Mouse (Mus musculus): ENCODE results near the gene Mpz.

The Mpz gene

GRCm38 (mm10) chr1:171189046-171189445 is 38.5 kb downstream of the Mpz start:
- DNase-seq (ENCODE audit: low spot score): peak; percentile 39

GRCm38 (mm10) chr1:171189476-171190114 is 39.1 kb downstream of the Mpz start:
- DNase-seq (ENCODE audit: low spot score): no peak

GRCm38 (mm10) chr1:171190832-171191231 is 40.3 kb downstream of the Mpz start:
- no peak for DNase-seq (ENCODE audit: low spot score)

DNA sequence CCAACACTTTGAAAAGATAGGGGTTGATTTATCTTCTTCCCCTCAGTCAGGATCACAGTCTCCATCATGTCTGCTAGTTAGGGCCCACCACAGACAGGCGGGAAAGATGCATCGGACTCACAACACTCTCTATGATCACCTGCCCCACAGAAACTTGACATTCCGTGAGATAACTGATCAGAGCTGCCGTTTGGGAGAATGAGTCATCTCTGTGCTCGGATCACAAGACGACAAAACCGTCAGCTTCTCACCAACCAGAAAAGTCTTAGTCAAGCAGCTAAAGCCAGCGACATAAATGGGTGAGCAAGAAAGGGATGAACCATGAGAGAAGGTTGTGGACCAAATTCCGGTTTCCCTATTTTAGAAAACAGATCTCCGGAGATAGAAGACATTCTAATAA is 41.8 kb downstream of the Mpz start:
- no peak for DNase-seq (ENCODE audit: low spot score)

GRCm38 (mm10) chr1:171193093-171193840 is 42.8 kb downstream of the Mpz start:
- peak; percentile 55 for DNase-seq (ENCODE audit: low spot score)

DNA sequence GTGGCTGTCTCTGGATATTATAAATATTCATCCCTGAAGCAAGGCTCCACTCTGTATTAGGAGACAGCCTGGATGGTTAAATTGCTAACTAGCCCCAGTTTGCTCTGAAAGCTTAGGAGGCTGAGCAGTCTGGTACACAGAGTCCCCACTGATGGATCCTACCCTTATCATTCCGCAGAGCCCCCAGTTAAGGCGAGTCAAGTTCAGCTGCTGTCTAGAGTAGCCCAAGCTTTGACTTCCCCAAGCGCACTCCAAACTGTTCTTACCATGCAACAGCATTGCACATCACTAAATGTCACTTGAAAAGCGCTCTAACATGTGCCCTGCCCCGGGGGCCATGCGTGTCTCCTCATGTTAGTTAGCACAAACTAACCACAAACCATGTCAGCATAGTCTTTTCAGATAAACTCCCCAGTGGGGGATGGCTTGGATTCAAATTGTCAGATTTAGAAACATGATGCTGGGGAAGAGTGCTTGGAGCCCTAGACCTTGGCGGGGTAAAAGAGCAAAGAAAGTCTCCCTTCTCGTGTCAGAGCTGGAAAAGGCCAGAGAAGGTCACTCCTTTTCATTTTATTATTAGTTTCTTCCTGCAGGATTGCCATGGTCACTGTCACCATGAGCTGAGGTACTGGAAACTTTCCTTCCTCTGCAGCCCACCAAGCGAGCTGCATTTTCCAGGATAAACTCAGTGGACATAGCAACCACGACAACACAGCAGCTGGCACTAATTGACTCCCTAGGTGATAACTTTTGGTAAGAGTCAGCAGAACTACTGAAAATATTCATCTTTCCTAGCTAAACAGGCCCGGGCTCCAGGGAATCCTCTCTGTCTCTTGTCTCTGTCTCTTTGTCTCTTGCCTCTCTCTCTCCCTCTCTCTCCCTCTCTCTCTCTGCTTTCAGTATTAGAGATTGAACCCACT is 43.7 kb downstream of the Mpz start:
- DNase-seq (ENCODE audit: low spot score): peak; percentile 23

GRCm38 (mm10) chr1:171195046-171195822 is 44.7 kb downstream of the Mpz start:
- DNase-seq (ENCODE audit: low spot score): peak; percentile 33

- peak; percentile 80 for DNase-seq (ENCODE audit: low spot score)
These were observed 45.4 kb downstream of the Mpz start, which contains the start of gene Pcp4l1 for GRCm38 (mm10) chr1:171195887-171196397. Gene Pcp4l1, minus strand, starts transcription at chr1:171196268.

DNA sequence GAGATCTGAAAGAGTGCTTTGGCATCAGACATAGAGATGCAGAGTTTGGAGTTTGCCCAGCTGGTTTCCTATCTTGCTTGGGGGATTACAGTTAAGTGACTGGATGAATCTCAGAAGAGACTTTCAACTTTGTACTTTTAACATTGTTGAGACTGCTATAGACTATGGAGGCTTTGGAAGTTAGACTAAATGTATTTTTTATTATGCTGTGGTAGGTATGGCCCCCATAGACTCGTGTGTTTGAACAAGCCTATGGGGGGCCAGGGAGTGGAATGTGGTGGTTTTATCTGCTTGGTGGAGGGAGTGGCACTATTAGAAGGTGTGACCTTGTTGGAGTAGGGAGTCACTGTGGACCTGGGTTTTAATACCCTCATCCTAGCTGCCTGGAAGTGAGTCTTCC is 49.0 kb downstream of the Mpz start:
- no peak for DNase-seq (ENCODE audit: low spot score)

GRCm38 (mm10) chr1:171200769-171201168 is 50.3 kb downstream of the Mpz start:
- DNase-seq (ENCODE audit: low spot score): no peak

- DNase-seq (ENCODE audit: low spot score): no peak
These were observed 53.1 kb downstream of the Mpz start for GRCm38 (mm10) chr1:171203471-171204248.

- DNase-seq (ENCODE audit: low spot score): no peak
These were observed 53.7 kb downstream of the Mpz start for GRCm38 (mm10) chr1:171204249-171204644.

DNA sequence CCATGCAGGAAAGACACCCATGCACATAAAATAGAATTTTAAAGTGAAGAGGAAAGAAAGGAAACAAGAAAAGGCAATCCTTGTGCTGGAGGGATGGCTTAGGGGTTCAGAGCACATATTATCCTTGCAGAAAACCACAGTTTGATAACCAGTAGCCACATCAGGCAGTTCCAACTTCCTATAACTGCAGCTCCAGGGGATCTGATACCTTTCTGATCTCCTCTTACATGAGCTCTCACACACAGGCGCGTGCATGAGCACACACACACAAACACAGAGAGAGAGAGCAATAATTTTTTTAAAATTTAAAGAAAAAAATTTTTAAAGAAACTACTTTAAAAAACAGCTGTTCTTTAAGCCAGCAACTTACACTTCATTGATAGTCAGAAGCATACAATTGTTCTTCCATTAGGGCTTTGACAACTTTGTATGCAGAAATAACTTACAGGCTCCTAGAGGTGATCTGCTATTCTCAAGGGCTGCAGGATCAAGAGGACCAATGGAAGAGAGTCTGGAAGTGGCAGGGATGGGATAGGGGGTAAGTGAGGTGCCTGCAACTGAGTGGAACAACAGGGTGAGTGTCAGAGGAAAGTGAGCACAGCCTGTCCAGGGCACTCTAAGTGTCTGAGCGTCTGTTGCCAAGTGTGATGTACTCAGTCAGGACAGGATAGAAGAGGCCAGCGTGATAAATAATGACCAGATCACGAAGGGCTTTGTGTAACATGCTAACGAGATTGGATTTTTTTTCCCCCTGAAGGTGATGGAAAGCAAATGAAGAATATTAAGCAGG is 55.4 kb downstream of the Mpz start:
- DNase-seq (ENCODE audit: low spot score): no peak

DNA sequence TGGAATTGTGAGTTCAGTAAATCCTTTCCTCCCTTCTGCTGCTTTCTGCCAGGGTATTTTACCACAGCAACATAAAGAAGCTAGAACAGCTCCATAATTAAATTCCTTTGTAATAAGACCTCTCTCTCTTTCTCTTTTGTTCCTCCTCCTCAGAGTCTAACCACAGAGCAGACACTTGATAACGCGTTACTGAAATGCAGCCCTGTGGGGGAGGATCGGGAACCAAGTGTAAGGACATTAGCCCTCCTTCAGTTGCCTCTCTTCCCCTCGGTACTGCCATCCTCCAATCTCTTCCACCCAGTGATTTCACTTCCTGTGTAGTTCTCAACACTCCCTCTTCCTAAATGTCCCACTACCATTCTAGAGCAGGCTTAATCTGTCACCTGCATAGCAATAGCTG is 58.9 kb downstream of the Mpz start:
- DNase-seq (ENCODE audit: low spot score): no peak

Measured in embryo, embryonic 10.5 days (tissue).